Mouse (Mus musculus) adrenal gland, postnatal 36 days (tissue): ENCODE results near the gene Uvrag. TPM values are rescaled to one million over a fixed set of nuclear protein-coding genes. Genes with fewer than 3 reads are reported as not detected.

Experiments
- DNase-seq, 2 experiments: peaks; one replicate each; pipeline ENCODE4 v3.0.0; 2021; ENCODE audit warnings: mixed read lengths in 1 of 2
- total RNA-seq, 2 experiments: library from RNA; stranded (reverse); gene quantifications; 2 replicates each; pipeline ENCODE4 v1.2.3; 2021

The Uvrag gene
- total RNA-seq, 2 experiments from 2014 or later: 31.2 to 36.3 TPM

GRCm38 (mm10) chr7:99166159-99166558 is 25.2 kb upstream of the Uvrag start:
- DNase-seq: no peak

GRCm38 (mm10) chr7:99164873-99165410 is 24.0 kb upstream of the Uvrag start:
- no peak for DNase-seq

GRCm38 (mm10) chr7:99162462-99162861 is 21.5 kb upstream of the Uvrag start:
- no peak for DNase-seq

GRCm38 (mm10) chr7:99161961-99162360 is 21.0 kb upstream of the Uvrag start:
- no peak for DNase-seq

- peak in 1 of 2 experiments; percentile 60 for DNase-seq
These were observed 20.6 kb upstream of the Uvrag start for GRCm38 (mm10) chr7:99161529-99161928.

- DNase-seq: no peak
These were observed 20.1 kb upstream of the Uvrag start for GRCm38 (mm10) chr7:99160995-99161394.

GRCm38 (mm10) chr7:99159446-99159845 is 18.5 kb upstream of the Uvrag start:
- DNase-seq: no peak

GRCm38 (mm10) chr7:99158904-99159303 is 18.0 kb upstream of the Uvrag start:
- DNase-seq: no peak

GRCm38 (mm10) chr7:99158011-99158410 is 17.1 kb upstream of the Uvrag start:
- no peak for DNase-seq

- no peak for DNase-seq
These were observed 15.8 kb upstream of the Uvrag start for GRCm38 (mm10) chr7:99156737-99157136.

GRCm38 (mm10) chr7:99155311-99156289 is 14.7 kb upstream of the Uvrag start:
- peak; percentile 51 to 61 for DNase-seq

- no peak for DNase-seq
These were observed 13.8 kb upstream of the Uvrag start for GRCm38 (mm10) chr7:99154648-99155151.

GRCm38 (mm10) chr7:99153686-99154202 is 12.8 kb upstream of the Uvrag start:
- no peak for DNase-seq

- DNase-seq: no peak
These were observed 11.8 kb upstream of the Uvrag start for GRCm38 (mm10) chr7:99152756-99153155.

GRCm38 (mm10) chr7:99151342-99151741 is 10.4 kb upstream of the Uvrag start:
- peak; percentile 94 to 95 for DNase-seq

GRCm38 (mm10) chr7:99149017-99149416 is 8.1 kb upstream of the Uvrag start:
- DNase-seq: no peak

GRCm38 (mm10) chr7:99147494-99147893 is 6.6 kb upstream of the Uvrag start:
- no peak for DNase-seq

GRCm38 (mm10) chr7:99146906-99147305 is 6.0 kb upstream of the Uvrag start:
- no peak for DNase-seq

- DNase-seq: no peak
These were observed 5.1 kb upstream of the Uvrag start for GRCm38 (mm10) chr7:99146011-99146410.

GRCm38 (mm10) chr7:99144616-99145015 is 3.7 kb upstream of the Uvrag start:
- no peak for DNase-seq

GRCm38 (mm10) chr7:99143244-99143643 is 2.3 kb upstream of the Uvrag start:
- DNase-seq: no peak

GRCm38 (mm10) chr7:99141919-99142606 is 1.1 kb upstream of the Uvrag start:
- no peak for DNase-seq
